Mouse (Mus musculus): ENCODE data around the gene Rnf114.

Gene Rnf114

GRCm38 (mm10) chr2:167505127-167505526, 12.7 kb downstream of the Rnf114 start:
- no peak for DNase-seq (ENCODE audit: low spot score)

- DNase-seq (ENCODE audit: low spot score), result no peak
Measured at GRCm38 (mm10) chr2:167506546-167507260, 14.3 kb downstream of the Rnf114 start.

GRCm38 (mm10) chr2:167507719-167508385, 15.4 kb downstream of the Rnf114 start:
- no peak for DNase-seq (ENCODE audit: low spot score)

- no peak for DNase-seq (ENCODE audit: low spot score)
Measured at GRCm38 (mm10) chr2:167508569-167508968, 16.1 kb downstream of the Rnf114 start.

GRCm38 (mm10) chr2:167510485-167510884, 18.0 kb downstream of the Rnf114 start:
- DNase-seq (ENCODE audit: low spot score), result no peak

GRCm38 (mm10) chr2:167512365-167512764, 19.9 kb downstream of the Rnf114 start:
- DNase-seq (ENCODE audit: low spot score), result no peak

GRCm38 (mm10) chr2:167512970-167513369, 20.5 kb downstream of the Rnf114 start:
- no peak for DNase-seq (ENCODE audit: low spot score)

- no peak for DNase-seq (ENCODE audit: low spot score)
Measured at GRCm38 (mm10) chr2:167514641-167515040, 22.2 kb downstream of the Rnf114 start.

GRCm38 (mm10) chr2:167515688-167516087, 23.2 kb downstream of the Rnf114 start:
- no peak for DNase-seq (ENCODE audit: low spot score)

GRCm38 (mm10) chr2:167519606-167520252, 27.3 kb downstream of the Rnf114 start:
- DNase-seq (ENCODE audit: low spot score), result no peak

GRCm38 (mm10) chr2:167528278-167528677, 35.8 kb downstream of the Rnf114 start:
- DNase-seq (ENCODE audit: low spot score), result no peak

GRCm38 (mm10) chr2:167529935-167530513, 37.6 kb downstream of the Rnf114 start:
- no peak for DNase-seq (ENCODE audit: low spot score)

GRCm38 (mm10) chr2:167530536-167530935, 38.1 kb downstream of the Rnf114 start:
- no peak for DNase-seq (ENCODE audit: low spot score)

GRCm38 (mm10) chr2:167532131-167532530, 39.7 kb downstream of the Rnf114 start:
- DNase-seq (ENCODE audit: low spot score), result no peak

- no peak for DNase-seq (ENCODE audit: low spot score)
Measured at GRCm38 (mm10) chr2:167533880-167534279, 41.4 kb downstream of the Rnf114 start.

GRCm38 (mm10) chr2:167536320-167536945, 44.0 kb downstream of the Rnf114 start:
- no peak for DNase-seq (ENCODE audit: low spot score)

GRCm38 (mm10) chr2:167537476-167538297, 45.2 kb downstream of the Rnf114 start, which contains the start of gene Snai1:
Snai1 (plus strand) TSS chr2:167538195.
- DNase-seq (ENCODE audit: low spot score), result peak; percentile 77

GRCm38 (mm10) chr2:167538671-167539306, 46.3 kb downstream of the Rnf114 start:
- no peak for DNase-seq (ENCODE audit: low spot score)

GRCm38 (mm10) chr2:167539536-167540476, 47.4 kb downstream of the Rnf114 start:
- no peak for DNase-seq (ENCODE audit: low spot score)
